Mouse (Mus musculus) CH12.LX (cell line): Measurements from ENCODE around the gene Lpar3. TPM values are rescaled to one million over a fixed set of nuclear protein-coding genes. Genes with fewer than 3 reads are reported as not detected.
A peak's percentile ranks its signal among the peaks of the same experiment; 100 is the strongest.

Source experiments
- DNase-seq: peaks from one replicate; pipeline ENCODE4 v3.0.0-alpha.2; 2013; ENCODE audit errors: extremely low read depth
- H3K27ac ChIP-seq: 2 replicates; pipeline ENCODE4 v1.5.1; 2012; ENCODE audit warnings: low read depth, mild to moderate bottlenecking, control low read depth, moderate library complexity; ENCODE audit not compliant: insufficient read depth
- H3K27me3 ChIP-seq: replicated peaks from 2 replicates; pipeline ENCODE3; 2012; ENCODE audit warnings: inconsistent platforms
- H3K36me3 ChIP-seq, 2 experiments: replicated peaks in 1 of 2; 2 replicates each; pipeline versions ENCODE3 to v1.6.1; 2012; ENCODE audit warnings: inconsistent platforms in 1 of 2, low read length in 1 of 2, mild to moderate bottlenecking in 1 of 2, mixed read lengths in 1 of 2, moderate library complexity in 1 of 2; ENCODE audit not compliant: control insufficient read depth in 1 of 2, insufficient read depth in 1 of 2
- H3K4me1 ChIP-seq, 2 experiments: 2 replicates each; pipeline ENCODE4 v1.6.1; 2012; ENCODE audit warnings: inconsistent platforms in 1 of 2, moderate library complexity in 1 of 2; ENCODE audit not compliant: insufficient read depth in 2 of 2, control insufficient read depth in 1 of 2
- H3K4me2 ChIP-seq: 2 replicates; pipeline ENCODE4 v1.6.1; 2012; ENCODE audit warnings: low read depth, mild to moderate bottlenecking, control low read depth; ENCODE audit not compliant: poor library complexity, insufficient read depth, severe bottlenecking
- H3K4me3 ChIP-seq, 3 experiments: fragments of 150-350 bp in 1 of 3; sonication (generic) in 1 of 3; replicated peaks in 1 of 3; 2 replicates each; pipeline versions ENCODE3 to v1.5.1; 2011 to 2012; ENCODE audit warnings: low read depth in 2 of 3, low read length in 2 of 3, mild to moderate bottlenecking in 2 of 3, moderate library complexity in 2 of 3, control low read depth in 1 of 3, improper control_type of control experiment in 1 of 3, inconsistent platforms in 1 of 3, mixed read lengths in 1 of 3; ENCODE audit not compliant: poor library complexity in 1 of 3
- H3K79me2 ChIP-seq: replicated peaks from 2 replicates; pipeline ENCODE4 v1.6.1; 2012; ENCODE audit warnings: mild to moderate bottlenecking, moderate library complexity; ENCODE audit not compliant: control insufficient read depth, poor library complexity, insufficient read depth, severe bottlenecking; ENCODE audit errors: extremely low read depth
- H3K9ac ChIP-seq: 2 replicates; pipeline ENCODE4 v1.6.1; 2012; ENCODE audit warnings: low read depth, mild to moderate bottlenecking, control low read depth, moderate library complexity; ENCODE audit not compliant: insufficient read depth
- H3K9me3 ChIP-seq: replicated peaks from 2 replicates; pipeline ENCODE3; 2012; ENCODE audit warnings: low read length, inconsistent platforms, mixed read lengths
- BHLHE40 ChIP-seq: IDR thresholded peaks from 2 replicates; pipeline ENCODE4 v1.6.1; 2011; ENCODE audit warnings: mild to moderate bottlenecking, low read depth, low read length, improper control_type of control experiment
- CHD1 ChIP-seq: IDR thresholded peaks from 2 replicates; pipeline ENCODE4 v1.6.1; 2012; ENCODE audit warnings: low read depth, low read length, improper control_type of control experiment, inconsistent platforms
- CTCF ChIP-seq, 2 experiments: IDR thresholded peaks in 1 of 2; conservative IDR thresholded peaks in 1 of 2; 2 replicates each; pipeline ENCODE4 v1.5.1; 2011 to 2012; ENCODE audit warnings: low read depth in 2 of 2, low read length in 2 of 2, improper control_type of control experiment in 1 of 2, inconsistent platforms in 1 of 2, mild to moderate bottlenecking in 1 of 2, moderate library complexity in 1 of 2
- E2F4 ChIP-seq: IDR thresholded peaks from 2 replicates; pipeline ENCODE4 v1.6.1; 2011; ENCODE audit warnings: low read depth, low read length, improper control_type of control experiment; ENCODE audit not compliant: insufficient replicate concordance
- ELF1 ChIP-seq: IDR thresholded peaks from 2 replicates; pipeline ENCODE4 v1.6.1; 2014; ENCODE audit warnings: low read depth, mild to moderate bottlenecking, inconsistent platforms, low read length, improper control_type of control experiment
- EP300 ChIP-seq: IDR thresholded peaks from 2 replicates; pipeline ENCODE4 v1.6.1; 2011; ENCODE audit warnings: low read length, improper control_type of control experiment
- ETS1 ChIP-seq: conservative IDR thresholded peaks from 2 replicates; pipeline ENCODE4 v1.6.1; 2012; ENCODE audit warnings: low read depth, mild to moderate bottlenecking, inconsistent platforms, low read length, improper control_type of control experiment, moderate library complexity
- GABPA ChIP-seq: IDR thresholded peaks from 2 replicates; pipeline ENCODE4 v1.6.1; 2012; ENCODE audit warnings: low read depth, low read length, improper control_type of control experiment, inconsistent platforms; ENCODE audit not compliant: insufficient replicate concordance
- HCFC1 ChIP-seq: IDR thresholded peaks from 2 replicates; pipeline ENCODE4 v1.6.1; 2012; ENCODE audit warnings: low read depth, mild to moderate bottlenecking, inconsistent platforms, low read length, improper control_type of control experiment
- IRF4 ChIP-seq: IDR thresholded peaks from 2 replicates; pipeline ENCODE4 v1.6.1; 2014; ENCODE audit warnings: low read depth, mild to moderate bottlenecking, inconsistent platforms, low read length, improper control_type of control experiment
- JUN ChIP-seq: IDR thresholded peaks from 2 replicates; pipeline ENCODE4 v1.6.1; 2011; ENCODE audit warnings: low read depth, mild to moderate bottlenecking, low read length, improper control_type of control experiment, moderate library complexity; ENCODE audit not compliant: insufficient read depth
- JUND ChIP-seq: conservative IDR thresholded peaks from 2 replicates; pipeline ENCODE4 v1.6.1; 2011; ENCODE audit warnings: low read depth, low read length, improper control_type of control experiment
- KAT2A ChIP-seq: IDR thresholded peaks from 2 replicates; pipeline ENCODE4 v1.6.1; 2012; ENCODE audit warnings: low read length, improper control_type of control experiment, inconsistent platforms; ENCODE audit not compliant: insufficient replicate concordance
- MAFK ChIP-seq: IDR thresholded peaks from 2 replicates; pipeline ENCODE4 v1.6.1; 2011; ENCODE audit warnings: low read length, improper control_type of control experiment; ENCODE audit not compliant: insufficient replicate concordance
- MAX ChIP-seq: IDR thresholded peaks from 2 replicates; pipeline ENCODE4 v1.6.1; 2011; ENCODE audit warnings: low read length, improper control_type of control experiment
- MAZ ChIP-seq: IDR thresholded peaks from 2 replicates; pipeline ENCODE4 v1.6.1; 2012; ENCODE audit warnings: low read depth, mild to moderate bottlenecking, inconsistent platforms, low read length, improper control_type of control experiment, moderate library complexity
- MEF2A ChIP-seq: IDR thresholded peaks from 2 replicates; pipeline ENCODE4 v1.6.1; 2014; ENCODE audit warnings: low read depth, mild to moderate bottlenecking, inconsistent platforms, low read length, improper control_type of control experiment, borderline replicate concordance
- MXI1 ChIP-seq: IDR thresholded peaks from 2 replicates; pipeline ENCODE4 v1.6.1; 2011; ENCODE audit warnings: mild to moderate bottlenecking, low read depth, low read length, improper control_type of control experiment
- MYC ChIP-seq: IDR thresholded peaks from 2 replicates; pipeline ENCODE4 v1.6.1; 2011; ENCODE audit warnings: low read depth, mild to moderate bottlenecking, improper control_type of control experiment, low read length
- NRF1 ChIP-seq: IDR thresholded peaks from 2 replicates; pipeline ENCODE4 v1.6.1; 2014; ENCODE audit warnings: low read depth, mild to moderate bottlenecking, inconsistent platforms, low read length, improper control_type of control experiment, moderate library complexity
- POLR2A ChIP-seq: IDR thresholded peaks from 2 replicates; pipeline ENCODE4 v1.6.1; 2011; ENCODE audit warnings: low read depth, mild to moderate bottlenecking, improper control_type of control experiment, low read length
- POLR2AphosphoS2 ChIP-seq: IDR thresholded peaks from 2 replicates; pipeline ENCODE4 v1.6.1; 2011; ENCODE audit warnings: low read depth, low read length, improper control_type of control experiment
- RAD21 ChIP-seq: IDR thresholded peaks from 2 replicates; pipeline ENCODE4 v1.6.1; 2011; ENCODE audit warnings: low read depth, mild to moderate bottlenecking, low read length, improper control_type of control experiment, moderate library complexity
- RCOR1 ChIP-seq: conservative IDR thresholded peaks from 2 replicates; pipeline ENCODE4 v1.6.1; 2012; ENCODE audit warnings: low read depth, mild to moderate bottlenecking, inconsistent platforms, low read length, improper control_type of control experiment
- SIN3A ChIP-seq: IDR thresholded peaks from 2 replicates; pipeline ENCODE4 v1.6.1; 2012; ENCODE audit warnings: low read length, improper control_type of control experiment, inconsistent platforms
- SMC3 ChIP-seq: IDR thresholded peaks from 2 replicates; pipeline ENCODE4 v1.6.1; 2011; ENCODE audit warnings: low read depth, low read length, improper control_type of control experiment
- TBP ChIP-seq: conservative IDR thresholded peaks from 2 replicates; pipeline ENCODE4 v1.6.1; 2011; ENCODE audit warnings: low read depth, low read length, improper control_type of control experiment
- TCF12 ChIP-seq: IDR thresholded peaks from 2 replicates; pipeline ENCODE4 v1.6.1; 2014; ENCODE audit warnings: low read depth, mild to moderate bottlenecking, inconsistent platforms, low read length, improper control_type of control experiment
- UBTF ChIP-seq: IDR thresholded peaks from 2 replicates; pipeline ENCODE4 v1.6.1; 2012; ENCODE audit warnings: low read depth, mild to moderate bottlenecking, inconsistent platforms, low read length, improper control_type of control experiment, moderate library complexity
- USF1 ChIP-seq: IDR thresholded peaks from 2 replicates; pipeline ENCODE4 v1.6.1; 2014; ENCODE audit warnings: low read depth, mild to moderate bottlenecking, inconsistent platforms, low read length, improper control_type of control experiment
- USF2 ChIP-seq: conservative IDR thresholded peaks from 2 replicates; pipeline ENCODE4 v1.6.1; 2011; ENCODE audit warnings: low read depth, low read length, improper control_type of control experiment
- ZC3H11A ChIP-seq: IDR thresholded peaks from 2 replicates; pipeline ENCODE4 v1.6.1; 2012; ENCODE audit warnings: low read depth, mild to moderate bottlenecking, inconsistent platforms, low read length, improper control_type of control experiment
- ZKSCAN1 ChIP-seq: IDR thresholded peaks from 2 replicates; pipeline ENCODE4 v1.6.1; 2012; ENCODE audit warnings: low read depth, inconsistent platforms, low read length, improper control_type of control experiment, borderline replicate concordance
- ZMIZ1 ChIP-seq: IDR thresholded peaks from 2 replicates; pipeline ENCODE4 v1.6.1; 2012; ENCODE audit warnings: low read depth, mild to moderate bottlenecking, inconsistent platforms, low read length, improper control_type of control experiment
- ZNF384 ChIP-seq: IDR thresholded peaks from 2 replicates; pipeline ENCODE4 v1.6.1; 2012; ENCODE audit warnings: low read depth, low read length, improper control_type of control experiment, inconsistent platforms
- dilution Hi-C: fragments of 300-500 bp; cut with MboI; formaldehyde crosslinking; loops from 2 replicates; pipeline ENCODE4 v1.14.3; 2020; ENCODE audit warnings: low sequenced_read_pairs; ENCODE audit not compliant: extremely low pct_unique_long_range_greater_than_20kb, extremely low pct_ligation_motif_present
- in situ Hi-C: fragments of 300-500 bp; cut with MboI; formaldehyde crosslinking; loops from 3 replicates; pipeline ENCODE4 v1.14.3; 2019; ENCODE audit warnings: low sequenced_read_pairs, low pct_ligation_motif_present, low pct_unique_long_range_greater_than_20kb, mixed read lengths
- polyA plus RNA-seq: library from polyadenylated mRNA; unstranded; fragments of >175 nt; gene quantifications from 2 replicates; pipeline ENCODE4 v1.2.1, GENCODE M21; 2012; ENCODE audit warnings: low read depth; ENCODE audit not compliant: insufficient read length
- total RNA-seq, 2 experiments: library from RNA; depleted of rRNA; stranded (reverse); fragments of 300-350 nt in 1 of 2; fragments of >200 nt in 1 of 2; gene quantifications; 2 replicates each; pipeline ENCODE4 v1.2.3; 2012 to 2014

Lpar3 gene
- total and polyA plus RNA-seq, 3 experiments = not detected

- DNase-seq = peak; percentile 29
- Histone ChIP-seq H3K4me2 (peak overlapping the region; percentile 14; the same call in 1 of the 2 replicates), H3K9me3 (no peaks in the 10 kb centered on the region), H3K27me3 (no peaks in the 10 kb centered on the region), H3K4me1 (peaks cover 16 to 36% of the 10 kb centered on the region in 2 experiments), H3K9ac (no peak overlapping the region), H3K36me3 (no peaks in the 10 kb centered on the region), H3K79me2 (no peaks in the 10 kb centered on the region), H3K4me3 (no peak overlapping the region), H3K27ac (no peak overlapping the region)
- dilution Hi-C loops = no loop called here
- TF ChIP-seq MXI1 (peak; percentile 47; the same call in 1 of the 2 replicates), ZNF384 (no peak), NRF1 (no peak), USF2 (no peak), MEF2A (no peak), ZC3H11A (no peak), UBTF (no peak), SIN3A (no peak), MAX (peak; percentile 46; the same call in 1 of the 2 replicates), GABPA (no peak), ETS1 (peak; percentile 32; the same call in 1 of the 2 replicates), HCFC1 (no peak), USF1 (no peak), CTCF (conservative IDR thresholded peaks at IDR 0.05 in 1 of 2, IDR thresholded peaks at IDR 0.05 in 1 of 2; ENCODE audit: low read depth in 2 of 2, low read length in 2 of 2) (no peak), KAT2A (no peak), E2F4 (no peak), RAD21 (no peak), SMC3 (no peak), ZKSCAN1 (no peak), TCF12 (0 out of 2 replicates have a peak, but pooled peaks have one; percentile 41), MAZ (no peak), ZMIZ1 (no peak), IRF4 (0 out of 2 replicates have a peak, but pooled peaks have one; percentile 60), JUN (no peak), BHLHE40 (peak; percentile 93), CHD1 (no peak), POLR2A (no peak), TBP (no peak), ELF1 (peak; percentile 34; the same call in 1 of the 2 replicates), JUND (no peak), MAFK (0 out of 2 replicates have a peak, but pooled peaks have one; percentile 20), RCOR1 (no peak), POLR2AphosphoS2 (no peak), EP300 (peak; percentile 52), MYC (0 out of 2 replicates have a peak, but pooled peaks have one; percentile 31)
- in situ Hi-C loops = no loop called here
Observed at GRCm38 (mm10) chr3:146331819-146332218, 111.1 kb downstream of the Lpar3 start.
